Mouse (Mus musculus) spleen, adult 2 months (tissue): Measurements from ENCODE around the gene Zbtb34.

ENCODE experiments used
- CTCF ChIP-seq: fragments of 200-500 bp; IDR thresholded peaks from 2 replicates; pipeline ENCODE4 v1.5.1; 2011; ENCODE audit warnings: mild to moderate bottlenecking, inconsistent platforms; ENCODE audit not compliant: insufficient read depth, insufficient read length, insufficient replicate concordance; ENCODE audit errors: extremely low read depth
- POLR2A ChIP-seq: fragments of 200-500 bp; IDR thresholded peaks from 2 replicates; pipeline ENCODE4 v1.6.1; 2011; ENCODE audit warnings: low read depth, low read length, inconsistent platforms

- TF ChIP-seq POLR2A (no peak), CTCF (no peak)
These were observed 21.6 kb upstream of the Zbtb34 start for GRCm38 (mm10) chr2:33452721-33453120.
